Mouse (Mus musculus): ENCODE measurements around the gene Syndig1l.

DNA sequence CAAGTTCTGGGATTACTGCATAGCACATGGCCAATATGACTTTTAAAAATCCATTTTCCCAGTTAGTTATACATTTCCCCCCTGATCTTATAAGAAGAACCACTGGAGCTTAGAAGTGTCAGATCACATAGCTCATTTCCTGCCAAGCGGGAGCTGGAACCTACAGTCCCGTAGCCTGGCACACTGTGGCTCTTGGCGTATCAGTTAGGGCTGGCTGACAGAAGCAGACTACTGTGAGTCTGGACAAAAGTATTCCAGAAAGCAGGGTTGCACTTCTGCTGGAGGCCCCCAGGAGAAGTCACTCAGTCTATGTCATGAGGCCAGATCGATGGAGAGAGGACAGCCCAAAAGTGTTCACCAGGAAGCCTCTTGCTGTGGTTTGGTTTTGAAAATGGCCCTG lies 27.8 kb upstream of the Syndig1l start:
- no peak for TF ChIP-seq CHD2 (IDR thresholded peaks at IDR 0.05; ENCODE audit: low read depth, low read length)
- TF ChIP-seq HCFC1 (IDR thresholded peaks at IDR 0.05; ENCODE audit: borderline replicate concordance, insufficient read depth, low read length), result no peak
- no peak for TF ChIP-seq ZC3H11A (IDR thresholded peaks at IDR 0.05; ENCODE audit: borderline replicate concordance, low read depth, low read length)
- no peak for TF ChIP-seq MAFK (IDR thresholded peaks at IDR 0.05; ENCODE audit: insufficient read depth, low read depth, low read length)

All from ES-E14 (cell line).